ENCODE assay signal across 8 mouse cellular contexts in genomic region chr4:28813551-28814475, GRCm38 (mm10). TPM values are rescaled to one million over a fixed set of nuclear protein-coding genes. Genes with fewer than 3 reads are reported as not detected.
A peak's percentile ranks its signal among the peaks of the same experiment; 100 is the strongest.
DNase-seq lines count a peak whose midpoint lies in the region; ATAC-seq and TF ChIP-seq lines count a peak whose summit lies in the region.

No protein-coding gene starts in this region.

- under 1% methylated on average over 94 of the region's 94 CpGs for WGBS in embryonic facial prominence, embryonic 10.5 days
- under 1% methylated on average over 94 of the region's 94 CpGs for WGBS in heart, adult 2 months
- WGBS in liver, embryonic 11.5 days = under 1% methylated on average over 93 of the region's 94 CpGs
- under 1% methylated on average over 67 of the region's 94 CpGs for WGBS in neural tube, embryonic 13.5 days

- intact Hi-C loops in heart, adult 2 months (cut with DNase I) = no loop called here

- peak; percentile 29 for ATAC-seq in liver, embryonic 11.5 days (replicated peaks; ENCODE audit: low FRiP score)
- peak; percentile 66 for ATAC-seq in neural tube, embryonic 13.5 days (ENCODE audit: low read depth)

- DNase-seq in left cerebral cortex, adult 18-20 months (ENCODE audit: low spot score in 2 of 2) = peak; percentile 29 to 52
- DNase-seq in left cerebral cortex, adult 11 months (ENCODE audit: low spot score) = no peak
- DNase-seq in embryonic facial prominence, embryonic 10.5 days (ENCODE audit: low spot score) = peak; percentile 77
- DNase-seq in heart, adult 2 months = peak; percentile 55 to 60
- DNase-seq in kidney, adult 9 months = peak; percentile 13
- DNase-seq in liver, embryonic 11.5 days (ENCODE audit: low spot score) = peak; percentile 65
- DNase-seq in thymus, postnatal 36 days = peak; percentile 3 to 14

- peak overlapping the region; percentile 97 for H3K27ac ChIP-seq in embryonic facial prominence, embryonic 10.5 days (replicated peaks)
- peak overlapping the region; percentile 34; the same call in 1 of the 2 replicates for H3K27ac ChIP-seq in heart, adult 2 months
- peak overlapping the region; percentile 35 for H3K27ac ChIP-seq in liver, embryonic 11.5 days (ENCODE audit: low read depth, low read length)
- H3K27ac ChIP-seq in neural tube, embryonic 13.5 days (replicated peaks) = peak overlapping the region; percentile 97

- H3K36me3 ChIP-seq in embryonic facial prominence, embryonic 10.5 days (replicated peaks) = no peaks in the 10 kb centered on the region
- no peaks in the 10 kb centered on the region for H3K36me3 ChIP-seq in heart, adult 2 months (ENCODE audit: control insufficient read depth, insufficient read depth, low read length)
- no peaks in the 10 kb centered on the region for H3K36me3 ChIP-seq in liver, embryonic 11.5 days (ENCODE audit: control insufficient read depth, insufficient read depth, low read length)
- H3K36me3 ChIP-seq in neural tube, embryonic 13.5 days = no peaks in the 10 kb centered on the region

- peak overlapping the region; percentile 84 for H3K4me2 ChIP-seq in liver, embryonic 11.5 days
- H3K4me2 ChIP-seq in neural tube, embryonic 13.5 days = peak overlapping the region; percentile 76

- no peak for TF ChIP-seq CTCF in heart, adult 2 months (IDR thresholded peaks at IDR 0.05)

- no peak for TF ChIP-seq EP300 in heart, adult 2 months (IDR thresholded peaks at IDR 0.05; ENCODE audit: insufficient read depth, low read depth, low read length)

- no peaks in the 10 kb centered on the region for H3K27me3 ChIP-seq in embryonic facial prominence, embryonic 10.5 days (replicated peaks; ENCODE audit: low read depth, poor library complexity, severe bottlenecking)
- no peaks in the 10 kb centered on the region for H3K27me3 ChIP-seq in heart, adult 2 months (ENCODE audit: control insufficient read depth, insufficient read depth, low read length)
- H3K27me3 ChIP-seq in liver, embryonic 11.5 days (replicated peaks; ENCODE audit: control insufficient read depth, insufficient read depth, low read length) = peaks cover 24% of the 10 kb centered on the region
- no peaks in the 10 kb centered on the region for H3K27me3 ChIP-seq in neural tube, embryonic 13.5 days

- peak overlapping the region; percentile 72 for H3K9ac ChIP-seq in heart, adult 2 months (ENCODE audit: low read depth, low read length)
- H3K9ac ChIP-seq in liver, embryonic 11.5 days (ENCODE audit: low read depth, low read length) = peak overlapping the region; percentile 57
- H3K9ac ChIP-seq in neural tube, embryonic 13.5 days = peak overlapping the region; percentile 85

- H3K4me3 ChIP-seq in embryonic facial prominence, embryonic 10.5 days = peak overlapping the region; percentile 89
- peak overlapping the region; percentile 74 for H3K4me3 ChIP-seq in heart, adult 2 months
- peak overlapping the region; percentile 69 for H3K4me3 ChIP-seq in liver, embryonic 11.5 days (ENCODE audit: low read depth, low read length)
- H3K4me3 ChIP-seq in neural tube, embryonic 13.5 days = peak overlapping the region; percentile 66

- no peaks in the 10 kb centered on the region for H3K79me2 ChIP-seq in heart, adult 2 months (replicated peaks; ENCODE audit: control insufficient read depth, insufficient read depth, low read length)

- no peak for TF ChIP-seq POLR2A in heart, adult 2 months (IDR thresholded peaks at IDR 0.05; ENCODE audit: insufficient read depth, low read depth, low read length)

- no peaks in the 10 kb centered on the region for H3K9me3 ChIP-seq in embryonic facial prominence, embryonic 10.5 days
- H3K9me3 ChIP-seq in liver, embryonic 11.5 days (ENCODE audit: control insufficient read depth, low read length) = no peaks in the 10 kb centered on the region
- H3K9me3 ChIP-seq in neural tube, embryonic 13.5 days = no peaks in the 10 kb centered on the region

- H3K4me1 ChIP-seq in embryonic facial prominence, embryonic 10.5 days = peaks cover 21% of the 10 kb centered on the region
- H3K4me1 ChIP-seq in heart, adult 2 months (ENCODE audit: control insufficient read depth, insufficient read depth, low read length) = peaks cover 1% of the 10 kb centered on the region; the same call in 1 of the 2 replicates
- H3K4me1 ChIP-seq in liver, embryonic 11.5 days (replicated peaks; ENCODE audit: control insufficient read depth, insufficient read depth, low read length) = peaks cover 3% of the 10 kb centered on the region; the same call in 1 of the 2 replicates
- H3K4me1 ChIP-seq in neural tube, embryonic 13.5 days (replicated peaks) = peaks cover 11% of the 10 kb centered on the region

RNA-seq across cellular contexts. Expression of gene Epha7, which starts 0.9 kb away (rescaled TPM):
- total RNA-seq in left cerebral cortex, adult 18-20 months (2021) = 10 to 100 TPM; 76.5 to 82.0 TPM
- 41.7 and 46.6 TPM in 2 replicates for polyA plus RNA-seq in embryonic facial prominence, embryonic 10.5 days (2016; fragmentation: Nextera tagmentation; extraction: Ambion mirVana)
- 1 to 10 TPM; 6.4 to 6.9 TPM for total RNA-seq in heart, adult 2 months (2021)
- polyA plus RNA-seq in heart, adult 2 months (2012; rRNA removed) = 1.2 and 3.5 TPM in 2 replicates
- 14.3 and 15.0 TPM in 2 replicates for polyA plus RNA-seq in liver, embryonic 11.5 days (2014; fragmentation: Nextera tagmentation; extraction: Ambion mirVana)
- polyA plus RNA-seq in neural tube, embryonic 13.5 days (2015; fragmentation: Nextera tagmentation; extraction: Ambion mirVana) = 45.2 and 51.8 TPM in 2 replicates

Comparison
In these comparisons a context has a peak if more than half of its experiments do, and no peak if none do; other contexts are left out.
1. H3K27ac ChIP-seq: peak in every context shown above with its lines; median percentile 97 in embryonic facial prominence, embryonic 10.5 days; 97 in neural tube, embryonic 13.5 days; 35 in liver, embryonic 11.5 days; 34 in heart, adult 2 months.